In the genomic region with DNA sequence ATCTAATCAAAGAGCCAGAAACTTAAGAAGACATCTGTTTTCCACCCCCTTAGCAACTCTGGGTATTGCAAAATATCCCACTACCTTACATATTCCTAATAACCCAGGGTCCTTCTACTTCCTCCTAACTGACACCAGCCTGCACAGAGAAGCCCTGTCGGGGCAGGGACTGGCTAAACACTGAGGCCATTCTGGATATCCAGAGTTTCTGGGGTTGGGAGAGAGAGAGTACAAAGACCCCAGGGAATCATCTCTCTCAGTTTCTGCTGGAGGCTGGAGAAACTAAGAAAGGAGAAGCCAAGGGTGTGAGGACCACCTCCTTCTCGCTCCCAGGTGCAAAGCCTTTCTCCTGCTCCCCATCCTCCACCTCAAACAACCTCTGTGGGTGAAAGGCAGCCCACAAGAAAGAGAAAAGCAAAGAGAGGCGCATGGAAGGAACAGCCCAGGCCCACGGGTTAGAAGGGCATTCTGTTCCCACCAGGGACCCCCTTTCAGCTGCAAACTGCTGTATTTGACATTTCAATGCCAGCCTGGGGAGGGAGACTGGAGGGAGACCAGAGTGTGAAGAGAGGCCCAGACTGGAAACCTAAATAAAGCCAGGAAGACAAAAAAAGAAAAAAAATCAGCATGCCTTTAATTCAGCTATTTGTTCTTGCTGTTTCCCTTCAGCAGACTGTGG, we compare ENCODE assay signal across 9 mouse cellular contexts.
A peak's percentile ranks its signal among the peaks of the same experiment; 100 is the strongest.
DNase-seq lines count a peak whose midpoint lies in the region; ATAC-seq and TF ChIP-seq lines count a peak whose summit lies in the region.
"Had no signal": no experiment of that assay in that cellular context is flagged by ENCODE, and none has a peak within 500 bp of the region (broad histone marks: within the 10 kb centered on the region; RNA-seq: fewer than 3 reads in every experiment).

No protein-coding gene starts in this region.

- ATAC-seq in lung, embryonic 14.5 days (ENCODE audit: insufficient read depth): no peak
- no peak for ATAC-seq in embryonic facial prominence, embryonic 12.5 days (ENCODE audit: insufficient number of reproducible peaks, insufficient read depth, low FRiP score, low TSS enrichment)
- peak; percentile 89 for ATAC-seq in hindbrain, embryonic 13.5 days (ENCODE audit: low FRiP score)
- peak; percentile 72 for ATAC-seq in neural tube, embryonic 11.5 days (ENCODE audit: insufficient read depth, low FRiP score, low TSS enrichment)

- no peaks in the 10 kb centered on the region for H3K9me3 ChIP-seq in lung, embryonic 14.5 days (ENCODE audit: low read depth, low read length)
- no peaks in the 10 kb centered on the region for H3K9me3 ChIP-seq in embryonic facial prominence, embryonic 12.5 days
- no peaks in the 10 kb centered on the region for H3K9me3 ChIP-seq in hindbrain, embryonic 13.5 days
- no peaks in the 10 kb centered on the region for H3K9me3 ChIP-seq in neural tube, embryonic 11.5 days (ENCODE audit: control insufficient read depth, low read length)
- H3K9me3 ChIP-seq: megakaryocyte, embryonic 14.5 days had no signal

- H3K27ac ChIP-seq in lung, embryonic 14.5 days (ENCODE audit: low read depth): peak overlapping the region; percentile 44; the same call in 1 of the 2 replicates
- peak overlapping the region; percentile 59; the same call in 1 of the 2 replicates for H3K27ac ChIP-seq in embryonic facial prominence, embryonic 12.5 days
- peak overlapping the region; percentile 75 for H3K27ac ChIP-seq in hindbrain, embryonic 13.5 days
- peak overlapping the region; percentile 63 for H3K27ac ChIP-seq in neural tube, embryonic 11.5 days (ENCODE audit: low read depth, low read length)
- H3K27ac ChIP-seq in left cerebral cortex, adult 2 months: no peak overlapping the region

- H3K9ac ChIP-seq in lung, embryonic 14.5 days: no peak overlapping the region; the same call in 1 of the 2 replicates
- no peak overlapping the region for H3K9ac ChIP-seq in embryonic facial prominence, embryonic 12.5 days
- no peak overlapping the region for H3K9ac ChIP-seq in hindbrain, embryonic 13.5 days
- H3K9ac ChIP-seq in neural tube, embryonic 11.5 days (ENCODE audit: low read length): no peak overlapping the region

- no peaks in the 10 kb centered on the region for H3K4me1 ChIP-seq in lung, embryonic 14.5 days (ENCODE audit: insufficient read depth)
- H3K4me1 ChIP-seq in lung, adult 2 months (ENCODE audit: control insufficient read depth, insufficient read depth, low read length): no peaks in the 10 kb centered on the region
- H3K4me1 ChIP-seq in embryonic facial prominence, embryonic 12.5 days: peaks cover 12% of the 10 kb centered on the region
- H3K4me1 ChIP-seq in hindbrain, embryonic 13.5 days (replicated peaks): peaks cover 12% of the 10 kb centered on the region
- peaks cover 2% of the 10 kb centered on the region; the same call in 1 of the 2 replicates for H3K4me1 ChIP-seq in neural tube, embryonic 11.5 days (ENCODE audit: control insufficient read depth, insufficient read depth, low read length)
- H3K4me1 ChIP-seq: megakaryocyte, embryonic 14.5 days had no signal

- DNase-seq in lung, embryonic 14.5 days: no peak
- no peak for DNase-seq in lung, adult 2 months
- DNase-seq in neural tube, embryonic 11.5 days (ENCODE audit: low spot score): peak; percentile 48
- DNase-seq in c-Kit-positive CD71-positive TER-119-positive erythroid progenitor cells, embryonic 14.5 days (ENCODE audit: low spot score): no peak
- DNase-seq in gastrocnemius, postnatal 10 days: no peak
- DNase-seq in left cerebral cortex, adult 2 months (ENCODE audit: extremely low spot score in 1 of 2, low spot score in 2 of 2): no peak

- no peaks in the 10 kb centered on the region for H3K36me3 ChIP-seq in lung, embryonic 14.5 days (ENCODE audit: insufficient read depth)
- no peaks in the 10 kb centered on the region for H3K36me3 ChIP-seq in embryonic facial prominence, embryonic 12.5 days
- no peaks in the 10 kb centered on the region for H3K36me3 ChIP-seq in hindbrain, embryonic 13.5 days
- no peaks in the 10 kb centered on the region for H3K36me3 ChIP-seq in neural tube, embryonic 11.5 days (ENCODE audit: control insufficient read depth, insufficient read depth, low read length)

- H3K4me3 ChIP-seq in lung, embryonic 14.5 days (ENCODE audit: low read depth, low read length): no peak overlapping the region
- no peak overlapping the region for H3K4me3 ChIP-seq in lung, adult 2 months (replicated peaks; ENCODE audit: extremely low read depth, low read depth, low read length)
- no peak overlapping the region for H3K4me3 ChIP-seq in embryonic facial prominence, embryonic 12.5 days
- no peak overlapping the region for H3K4me3 ChIP-seq in hindbrain, embryonic 13.5 days
- no peak overlapping the region for H3K4me3 ChIP-seq in neural tube, embryonic 11.5 days (ENCODE audit: low read depth, low read length)
- H3K4me3 ChIP-seq in left cerebral cortex, adult 2 months: no peak overlapping the region
- H3K4me3 ChIP-seq: megakaryocyte, embryonic 14.5 days had no signal

- no peak overlapping the region for H3K4me2 ChIP-seq in lung, embryonic 14.5 days
- H3K4me2 ChIP-seq in embryonic facial prominence, embryonic 12.5 days (replicated peaks): no peak overlapping the region
- no peak overlapping the region for H3K4me2 ChIP-seq in hindbrain, embryonic 13.5 days
- H3K4me2 ChIP-seq in neural tube, embryonic 11.5 days (ENCODE audit: low read depth): no peak overlapping the region

- intact Hi-C loops in left cerebral cortex, adult 2 months (cut with DNase I): no loop called here

- no peak for TF ChIP-seq POLR2A in lung, adult 2 months (IDR thresholded peaks at IDR 0.05; ENCODE audit: borderline replicate concordance, extremely low read depth, low read depth, low read length)

- no peak for TF ChIP-seq CTCF in lung, embryonic 14.5 days (IDR thresholded peaks at IDR 0.05; ENCODE audit: low read depth)
- TF ChIP-seq CTCF in lung, adult 2 months (IDR thresholded peaks at IDR 0.05; ENCODE audit: insufficient read depth, low read length): no peak
- TF ChIP-seq CTCF in left cerebral cortex, adult 2 months (IDR thresholded peaks at IDR 0.05): no peak

- H3K27me3 ChIP-seq in lung, embryonic 14.5 days (ENCODE audit: insufficient read depth, low read length): no peaks in the 10 kb centered on the region
- no peaks in the 10 kb centered on the region for H3K27me3 ChIP-seq in embryonic facial prominence, embryonic 12.5 days
- no peaks in the 10 kb centered on the region for H3K27me3 ChIP-seq in hindbrain, embryonic 13.5 days
- H3K27me3 ChIP-seq in neural tube, embryonic 11.5 days (ENCODE audit: control insufficient read depth, insufficient read depth, low read length): no peaks in the 10 kb centered on the region
- H3K27me3 ChIP-seq: megakaryocyte, embryonic 14.5 days had no signal

- WGBS in lung, embryonic 14.5 days: 29% methylated on average over 4 of the region's 4 CpGs
- 45% methylated on average over 4 of the region's 4 CpGs for WGBS in lung, adult 2 months
- 15% methylated on average over 4 of the region's 4 CpGs for WGBS in embryonic facial prominence, embryonic 12.5 days
- 6% methylated on average over 4 of the region's 4 CpGs for WGBS in hindbrain, embryonic 13.5 days
- WGBS in neural tube, embryonic 11.5 days: 14% methylated on average over 4 of the region's 4 CpGs

Comparison
In these comparisons a context has a peak if more than half of its experiments do, and no peak if none do; other contexts are left out.
1. ATAC-seq: peak in hindbrain, embryonic 13.5 days (single experiment) and neural tube, embryonic 11.5 days (single experiment); none in lung, embryonic 14.5 days (single experiment) and embryonic facial prominence, embryonic 12.5 days (single experiment).